Mouse (Mus musculus) kidney, adult 10 weeks (tissue): ENCODE results near the gene Fam83g. TPM values are rescaled to one million over a fixed set of nuclear protein-coding genes. Genes with fewer than 3 reads are reported as not detected.

Source experiments
- polyA plus RNA-seq: library from polyadenylated mRNA; stranded (reverse); fragments of 350-450 nt; fragmentation: Illumina TruSeq; extraction: RNeasy Lipid Tissue Mini Kit (QIAGEN cat#74804); gene quantifications from one replicate; pipeline ENCODE4 v1.2.3, GENCODE M21; 2014; ENCODE audit warnings: low read depth, low replicate concordance

Gene Fam83g
- polyA plus RNA-seq: 0.49 TPM

GRCm38 (mm10) chr11:61683907-61684731 is at the start of gene Fam83g:
Gene Fam83g, plus strand, starts transcription at chr11:61684091.

GRCm38 (mm10) chr11:61652686-61653447 is 31.0 kb upstream of the Fam83g start, which contains the start of gene Grap:
Gene Grap, plus strand, starts transcription at chr11:61653265.

GRCm38 (mm10) chr11:61720636-61721035 is 36.7 kb downstream of the Fam83g start, which contains the start of gene Slc5a10:
Gene Slc5a10, minus strand, starts transcription at chr11:61720826.

Other genes with a start within 250 kb of the Fam83g start
- not detected for gene Rnf112, start 230.0 kb upstream of the Fam83g start, polyA plus RNA-seq
- gene Mfap4, start 198.7 kb upstream of the Fam83g start, polyA plus RNA-seq: 0.32 TPM
- 0.69 TPM for gene Mapk7, start 189.7 kb upstream of the Fam83g start, polyA plus RNA-seq
- 0.61 TPM for gene B9d1, start 178.9 kb upstream of the Fam83g start, polyA plus RNA-seq
- gene Epn2, start 104.4 kb upstream of the Fam83g start, polyA plus RNA-seq: 12.4 TPM
- 0.44 TPM for gene Grap, start 30.8 kb upstream of the Fam83g start, polyA plus RNA-seq
- 18.9 TPM for gene Slc5a10, start 36.7 kb downstream of the Fam83g start, polyA plus RNA-seq
- 52.3 TPM for gene Prpsap2, start 78.0 kb downstream of the Fam83g start, polyA plus RNA-seq
- 39.5 TPM for gene Ulk2, start 171.0 kb downstream of the Fam83g start, polyA plus RNA-seq
- gene Akap10, start 246.2 kb downstream of the Fam83g start, polyA plus RNA-seq: 40.3 TPM